Mouse (Mus musculus) liver, postnatal 0 days (tissue): ENCODE measurements around the gene Zfhx3. TPM values are rescaled to one million over a fixed set of nuclear protein-coding genes. Genes with fewer than 3 reads are reported as not detected.

Experiments
- ATAC-seq: fragments of 200-750 bp; cut with Nextera tagmentation; 2 replicates; pipeline ENCODE4 v1.8.0; 2017; ENCODE audit warnings: mild to moderate bottlenecking, moderate library complexity
- DNase-seq: peaks from one replicate; pipeline ENCODE4 v3.0.0-alpha.2; 2016
- H3K27ac ChIP-seq: fragments of 300-500 bp; sonication (generic); 2 replicates; pipeline ENCODE4 v1.5.1; 2014; ENCODE audit warnings: antibody characterized with exemption, moderate library complexity, mild to moderate bottlenecking, low read depth
- H3K27me3 ChIP-seq: fragments of 300-500 bp; sonication (generic); 2 replicates; pipeline ENCODE4 v1.6.1; 2014; ENCODE audit warnings: low read length, control low read depth, mixed read lengths; ENCODE audit not compliant: insufficient read depth
- H3K36me3 ChIP-seq: fragments of 300-500 bp; sonication (generic); replicated peaks from 2 replicates; pipeline ENCODE4 v1.6.1; 2014; ENCODE audit warnings: mild to moderate bottlenecking, control low read depth, low read length, moderate library complexity, mixed read lengths; ENCODE audit not compliant: insufficient read depth
- H3K4me1 ChIP-seq: fragments of 300-500 bp; sonication (generic); 2 replicates; pipeline ENCODE4 v1.6.1; 2014; ENCODE audit warnings: antibody characterized with exemption, mild to moderate bottlenecking, control low read depth; ENCODE audit not compliant: insufficient read depth
- H3K4me2 ChIP-seq: fragments of 300-500 bp; sonication (generic); 2 replicates; pipeline ENCODE4 v1.6.1; 2014; ENCODE audit warnings: low read depth, mild to moderate bottlenecking, low read length, moderate library complexity, mixed read lengths
- H3K4me3 ChIP-seq: fragments of 300-500 bp; sonication (generic); 2 replicates; pipeline ENCODE4 v1.5.1; 2014; ENCODE audit warnings: low read depth, low read length
- H3K9ac ChIP-seq: fragments of 300-500 bp; sonication (generic); replicated peaks from 2 replicates; pipeline ENCODE4 v1.6.1; 2014; ENCODE audit warnings: mild to moderate bottlenecking, moderate library complexity
- H3K9me3 ChIP-seq: fragments of 300-500 bp; sonication (generic); 2 replicates; pipeline ENCODE4 v1.6.1; 2016; ENCODE audit warnings: mild to moderate bottlenecking, control low read depth, low read length, mixed read lengths
- CTCF ChIP-seq: sonication (generic); IDR thresholded peaks from 2 replicates; pipeline ENCODE4 v1.5.1; 2016; ENCODE audit warnings: antibody characterized with exemption, low read depth
- EP300 ChIP-seq: IDR thresholded peaks from 2 replicates; pipeline ENCODE4 v1.6.1; 2016; ENCODE audit warnings: antibody characterized with exemption, low read depth, mild to moderate bottlenecking
- WGBS: fragments of 180-500 bp; shearing (Covaris S2); extraction: QIAGEN DNeasy Blood & Tissue Kit; methylation state at CpG from one replicate; pipeline ENCODE4 v1.1.7; 2014; ENCODE audit not compliant: insufficient replicate concordance; 5-methylcytosine and 5-hydroxymethylcytosine counted together
- polyA plus RNA-seq: library from polyadenylated mRNA; unstranded; fragments of >200 nt; fragmentation: Nextera tagmentation; extraction: Ambion mirVana; gene quantifications from 2 replicates; pipeline ENCODE4 v1.2.1, GENCODE M21; 2015

The Zfhx3 gene
- polyA plus RNA-seq, 1 experiment from 2014 or later = 1.2 TPM

DNA sequence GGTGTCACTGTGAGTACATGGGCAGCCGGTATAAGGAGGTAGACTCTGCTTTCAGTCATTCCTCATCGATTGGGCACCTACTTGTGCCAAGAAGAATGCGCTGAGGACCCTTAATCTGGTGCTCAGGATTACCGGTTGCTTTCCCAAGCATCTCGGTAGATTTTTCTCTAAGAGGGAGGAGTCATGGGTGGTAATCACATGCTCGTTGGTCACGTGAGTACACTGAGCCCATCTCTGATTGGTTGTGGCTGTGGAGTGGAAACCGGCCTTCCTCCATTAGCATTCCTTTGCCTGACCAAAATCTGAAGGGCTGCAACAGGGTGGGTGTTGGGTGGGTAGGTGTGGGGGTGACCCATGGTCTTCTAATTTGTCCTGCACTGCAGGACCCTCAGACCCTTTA is 421.4 kb downstream of the Zfhx3 start:
- Histone ChIP-seq H3K4me1 (no peaks in the 10 kb centered on the region), H3K27ac (no peak overlapping the region), H3K4me2 (no peak overlapping the region), H3K27me3 (no peaks in the 10 kb centered on the region), H3K9me3 (no peaks in the 10 kb centered on the region), H3K4me3 (no peak overlapping the region), H3K36me3 (no peaks in the 10 kb centered on the region), H3K9ac (no peak overlapping the region)
- ATAC-seq (no peak), DNase-seq (no peak)
- 58% methylated on average over 8 of the region's 8 CpGs for WGBS
- TF ChIP-seq EP300 (no peak), CTCF (no peak)

DNA sequence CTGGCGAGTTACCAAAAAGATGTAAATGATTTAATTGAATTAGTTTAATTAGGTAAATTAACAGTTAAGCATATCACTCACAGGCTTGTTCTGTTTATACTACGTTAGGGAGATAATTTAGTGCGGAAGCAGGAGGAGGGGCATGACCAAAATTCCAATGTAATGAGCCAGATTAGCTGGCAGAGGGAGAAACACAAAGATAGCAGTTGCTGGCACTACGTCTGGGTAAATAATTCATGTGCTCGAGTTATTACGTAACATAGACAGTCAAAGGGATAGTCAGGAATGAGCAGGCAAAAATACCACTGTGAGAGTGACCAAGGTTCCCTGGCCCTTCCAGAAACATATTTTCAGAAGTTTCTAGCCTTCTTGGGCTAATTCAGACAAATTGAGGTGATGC is 426.6 kb downstream of the Zfhx3 start:
- no peaks in the 10 kb centered on the region for H3K27me3 ChIP-seq
- TF ChIP-seq CTCF = no peak
- no peak for TF ChIP-seq EP300
- no peaks in the 10 kb centered on the region for H3K36me3 ChIP-seq
- H3K9ac ChIP-seq = no peak overlapping the region
- H3K27ac ChIP-seq = no peak overlapping the region
- no peaks in the 10 kb centered on the region for H3K9me3 ChIP-seq
- H3K4me1 ChIP-seq = no peaks in the 10 kb centered on the region; the same call in 1 of the 2 replicates
- no peak for DNase-seq
- 39% methylated on average over 6 of the region's 6 CpGs for WGBS
- no peak overlapping the region for H3K4me3 ChIP-seq
- no peak overlapping the region for H3K4me2 ChIP-seq
- ATAC-seq = no peak

DNA sequence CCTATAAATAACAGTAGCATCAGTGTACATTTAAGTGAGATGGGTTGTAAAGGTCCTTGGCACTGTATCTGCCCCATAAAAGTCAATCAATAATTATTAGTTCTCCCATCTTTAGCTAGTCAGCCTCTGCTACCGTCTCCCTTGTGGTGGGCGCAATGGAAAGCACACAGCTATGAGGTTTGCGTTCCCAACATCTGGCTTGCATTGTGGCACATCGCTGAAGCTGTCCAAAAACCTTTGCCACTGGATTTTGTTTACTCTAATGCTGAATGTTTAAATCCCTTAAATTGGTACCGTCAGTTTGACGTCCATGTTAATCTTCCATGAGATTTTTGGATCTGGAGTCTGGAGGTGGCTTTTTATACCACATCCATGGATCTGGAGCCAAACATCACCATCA is 428.3 kb downstream of the Zfhx3 start:
- Histone ChIP-seq H3K27ac (no peak overlapping the region), H3K36me3 (no peaks in the 10 kb centered on the region), H3K4me2 (no peak overlapping the region), H3K9me3 (no peaks in the 10 kb centered on the region), H3K4me1 (no peaks in the 10 kb centered on the region; the same call in 1 of the 2 replicates), H3K4me3 (no peak overlapping the region), H3K27me3 (no peaks in the 10 kb centered on the region), H3K9ac (no peak overlapping the region)
- 80% methylated on average over 6 of the region's 6 CpGs for WGBS
- ATAC-seq (no peak), DNase-seq (no peak)
- TF ChIP-seq CTCF = no peak
- TF ChIP-seq EP300 = no peak

DNA sequence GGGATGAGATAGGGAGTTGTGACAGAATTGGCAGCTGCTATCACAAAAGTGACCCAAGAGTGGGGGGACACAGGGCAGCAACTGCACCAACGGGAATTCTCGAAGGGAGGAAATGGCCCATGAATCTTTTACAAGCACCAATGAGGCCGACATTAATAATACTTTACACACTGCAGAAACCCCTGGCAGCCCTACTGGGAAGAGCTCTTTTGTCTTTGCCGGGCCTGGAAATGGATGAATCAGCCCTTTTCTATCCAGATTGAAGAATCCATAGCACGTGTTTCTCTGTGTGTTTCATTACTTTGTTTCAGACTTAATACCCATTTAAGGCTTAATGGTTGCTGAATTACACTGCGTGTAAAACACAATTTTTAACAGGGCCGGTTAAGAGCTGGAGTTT is 430.6 kb downstream of the Zfhx3 start:
- Histone ChIP-seq H3K27ac (no peak overlapping the region), H3K4me3 (no peak overlapping the region), H3K9me3 (no peaks in the 10 kb centered on the region), H3K27me3 (no peaks in the 10 kb centered on the region), H3K4me2 (no peak overlapping the region), H3K36me3 (no peaks in the 10 kb centered on the region), H3K9ac (no peak overlapping the region), H3K4me1 (no peaks in the 10 kb centered on the region; the same call in 1 of the 2 replicates)
- no peak for ATAC-seq
- TF ChIP-seq EP300 (no peak), CTCF (no peak)
- DNase-seq = no peak
- WGBS = 57% methylated on average over 7 of the region's 7 CpGs

DNA sequence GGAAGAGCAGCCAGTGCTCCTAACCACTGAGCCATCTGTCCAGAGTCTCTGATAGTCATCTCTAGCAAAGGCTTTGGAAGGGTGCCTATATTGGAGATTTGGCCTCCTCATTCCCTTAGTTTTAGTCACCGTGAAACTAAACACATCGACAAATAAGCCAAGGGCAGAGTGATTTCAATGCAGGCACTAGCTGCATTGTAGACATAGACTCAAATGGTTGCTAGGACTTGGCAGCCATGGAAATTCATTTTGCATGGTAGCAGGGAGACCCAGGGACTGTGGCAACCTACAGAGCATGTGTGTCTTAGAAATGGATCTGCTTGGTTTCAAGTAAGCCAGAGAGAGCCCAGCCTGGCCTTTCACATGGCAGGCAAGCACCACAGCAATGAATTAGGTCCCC is 435.6 kb downstream of the Zfhx3 start:
- Histone ChIP-seq H3K36me3 (no peaks in the 10 kb centered on the region), H3K27ac (no peak overlapping the region), H3K27me3 (no peaks in the 10 kb centered on the region), H3K4me2 (no peak overlapping the region), H3K9ac (no peak overlapping the region), H3K4me1 (no peaks in the 10 kb centered on the region), H3K4me3 (no peak overlapping the region), H3K9me3 (no peaks in the 10 kb centered on the region)
- ATAC-seq (no peak), DNase-seq (no peak)
- WGBS = 86% methylated on average over 2 of the region's 2 CpGs
- TF ChIP-seq CTCF (no peak), EP300 (no peak)

DNA sequence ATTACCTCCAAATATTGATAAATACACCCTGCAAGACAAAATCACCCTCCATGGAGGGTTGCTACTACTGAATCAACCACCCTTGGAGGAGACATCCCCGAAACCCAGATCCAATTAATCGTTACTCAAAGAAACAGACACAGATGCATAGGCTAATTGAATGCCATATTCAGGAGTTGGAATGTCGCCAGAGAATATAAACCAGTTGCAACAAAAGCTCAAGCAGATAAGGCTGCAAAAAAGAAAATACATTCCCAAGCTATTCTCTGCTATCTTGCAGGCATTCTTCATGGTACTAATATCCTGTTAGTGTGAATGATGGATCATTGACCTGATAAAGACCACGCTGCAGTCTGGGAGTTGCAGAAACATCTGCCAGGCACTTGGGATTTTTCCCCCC is 440.7 kb downstream of the Zfhx3 start:
- DNase-seq (no peak), ATAC-seq (no peak)
- H3K4me2 ChIP-seq = no peak overlapping the region
- H3K36me3 ChIP-seq = no peaks in the 10 kb centered on the region
- no peak for TF ChIP-seq CTCF
- TF ChIP-seq EP300 = no peak
- no peak overlapping the region for H3K27ac ChIP-seq
- no peaks in the 10 kb centered on the region for H3K9me3 ChIP-seq
- H3K4me3 ChIP-seq = no peak overlapping the region
- no peak overlapping the region for H3K9ac ChIP-seq
- H3K4me1 ChIP-seq = no peaks in the 10 kb centered on the region
- 63% methylated on average over 4 of the region's 4 CpGs for WGBS
- H3K27me3 ChIP-seq = no peaks in the 10 kb centered on the region
